Mouse (Mus musculus): ENCODE data around the gene Ccnb1ip1. TPM values are rescaled to one million over a fixed set of nuclear protein-coding genes. Genes with fewer than 3 reads are reported as not detected.

The Ccnb1ip1 gene
- polyA plus RNA-seq, 2 experiments, result not detected

GRCm38 (mm10) chr14:50744994-50745393 is 62.5 kb downstream of the Ccnb1ip1 start, which contains the start of gene Olfr749:
Gene Olfr749 (minus strand): TSS chr14:50745094.
- no peak within 1 kb of the TSS for H3K27ac ChIP-seq
- no peaks in the 10 kb centered on the region for H3K9me3 ChIP-seq (ENCODE audit: control insufficient read depth, low read length)
- H3K36me3 ChIP-seq (replicated peaks; ENCODE audit: control insufficient read depth, insufficient read depth, low read depth), result no peaks in the 10 kb centered on the region
- H3K4me1 ChIP-seq (replicated peaks; ENCODE audit: control insufficient read depth in 2 of 2, insufficient read depth in 2 of 2, low read length in 1 of 2), result no peaks in the 10 kb centered on the region
- no peaks in the 10 kb centered on the region for H3K27me3 ChIP-seq (ENCODE audit: control insufficient read depth, insufficient read depth, low read length)
- no peak within 1 kb of the TSS for H3K4me2 ChIP-seq (ENCODE audit: low read depth)
- TF ChIP-seq CTCF (IDR thresholded peaks at IDR 0.05; ENCODE audit: low read depth), result no peak
- no peak for TF ChIP-seq EP300 (IDR thresholded peaks at IDR 0.05; ENCODE audit: low read depth)
- no peak within 1 kb of the TSS for H3K9ac ChIP-seq (replicated peaks)
- DNase-seq (ENCODE audit: low read depth in 3 of 3, low spot score in 3 of 3) (no peak), ATAC-seq (ENCODE audit: insufficient read depth) (no peak)
- H3K4me3 ChIP-seq (ENCODE audit: insufficient read depth in 1 of 2, low read depth in 2 of 2, low read length in 2 of 2), result no peak within 1 kb of the TSS

GRCm38 (mm10) chr14:50741584-50741983 is 65.9 kb downstream of the Ccnb1ip1 start:
- Histone ChIP-seq H3K4me3 (ENCODE audit: insufficient read depth in 1 of 2, low read depth in 2 of 2, low read length in 2 of 2) (no peak overlapping the region), H3K9ac (replicated peaks) (no peak overlapping the region), H3K4me2 (ENCODE audit: low read depth) (no peak overlapping the region), H3K4me1 (replicated peaks; ENCODE audit: control insufficient read depth in 2 of 2, insufficient read depth in 2 of 2, low read length in 1 of 2) (no peaks in the 10 kb centered on the region), H3K27me3 (ENCODE audit: control insufficient read depth, insufficient read depth, low read length) (no peaks in the 10 kb centered on the region), H3K9me3 (ENCODE audit: control insufficient read depth, low read length) (no peaks in the 10 kb centered on the region), H3K27ac (no peak overlapping the region), H3K36me3 (replicated peaks; ENCODE audit: control insufficient read depth, insufficient read depth, low read depth) (no peaks in the 10 kb centered on the region)
- WGBS (ENCODE audit: insufficient replicate concordance), result 39% methylated on average over 2 of the region's 2 CpGs
- DNase-seq (ENCODE audit: low read depth in 3 of 3, low spot score in 3 of 3) (no peak), ATAC-seq (ENCODE audit: insufficient read depth) (no peak)
- no peak for TF ChIP-seq EP300 (IDR thresholded peaks at IDR 0.05; ENCODE audit: low read depth)
- no peak for TF ChIP-seq CTCF (IDR thresholded peaks at IDR 0.05; ENCODE audit: low read depth)

- Histone ChIP-seq H3K4me1 (replicated peaks; ENCODE audit: control insufficient read depth in 2 of 2, insufficient read depth in 2 of 2, low read length in 1 of 2) (no peaks in the 10 kb centered on the region), H3K27ac (no peak overlapping the region), H3K4me3 (ENCODE audit: insufficient read depth in 1 of 2, low read depth in 2 of 2, low read length in 2 of 2) (no peak overlapping the region), H3K4me2 (ENCODE audit: low read depth) (no peak overlapping the region), H3K27me3 (ENCODE audit: control insufficient read depth, insufficient read depth, low read length) (no peaks in the 10 kb centered on the region), H3K36me3 (replicated peaks; ENCODE audit: control insufficient read depth, insufficient read depth, low read depth) (no peaks in the 10 kb centered on the region), H3K9ac (replicated peaks) (no peak overlapping the region), H3K9me3 (ENCODE audit: control insufficient read depth, low read length) (no peaks in the 10 kb centered on the region)
- no peak for TF ChIP-seq EP300 (IDR thresholded peaks at IDR 0.05; ENCODE audit: low read depth)
- TF ChIP-seq CTCF (IDR thresholded peaks at IDR 0.05; ENCODE audit: low read depth), result no peak
- ATAC-seq (ENCODE audit: insufficient read depth) (no peak), DNase-seq (ENCODE audit: low read depth in 3 of 3, low spot score in 3 of 3) (no peak)
- 21% methylated on average over 2 of the region's 2 CpGs for WGBS (ENCODE audit: insufficient replicate concordance)
Observed at GRCm38 (mm10) chr14:50740334-50740733, 67.2 kb downstream of the Ccnb1ip1 start.

Other genes starting within 250 kb of the Ccnb1ip1 start
- not detected in 2 replicates for gene Olfr744, start 192.9 kb downstream of the Ccnb1ip1 start, polyA plus RNA-seq (2012; rRNA removed)
- not detected in 2 replicates for gene Olfr744, start 192.9 kb downstream of the Ccnb1ip1 start, polyA plus RNA-seq (2014; fragmentation: Nextera tagmentation; extraction: Ambion mirVana)
- not detected in 2 replicates for gene Olfr745, start 168.3 kb downstream of the Ccnb1ip1 start, polyA plus RNA-seq (2012; rRNA removed)
- not detected in 2 replicates for gene Olfr745, start 168.3 kb downstream of the Ccnb1ip1 start, polyA plus RNA-seq (2014; fragmentation: Nextera tagmentation; extraction: Ambion mirVana)
- not detected in 2 replicates for gene Olfr746, start 160.6 kb downstream of the Ccnb1ip1 start, polyA plus RNA-seq (2012; rRNA removed)
- gene Olfr746, start 160.6 kb downstream of the Ccnb1ip1 start, polyA plus RNA-seq (2014; fragmentation: Nextera tagmentation; extraction: Ambion mirVana), result not detected in 2 replicates
- not detected in 2 replicates for gene Olfr747, start 114.5 kb downstream of the Ccnb1ip1 start, polyA plus RNA-seq (2012; rRNA removed)
- gene Olfr747, start 114.5 kb downstream of the Ccnb1ip1 start, polyA plus RNA-seq (2014; fragmentation: Nextera tagmentation; extraction: Ambion mirVana), result not detected in 2 replicates
- gene Olfr748, start 100.4 kb downstream of the Ccnb1ip1 start, polyA plus RNA-seq (2012; rRNA removed), result not detected in 2 replicates
- gene Olfr748, start 100.4 kb downstream of the Ccnb1ip1 start, polyA plus RNA-seq (2014; fragmentation: Nextera tagmentation; extraction: Ambion mirVana), result not detected in 2 replicates
- not detected in 2 replicates for gene Olfr749, start 62.6 kb downstream of the Ccnb1ip1 start, polyA plus RNA-seq (2012; rRNA removed)
- not detected in 2 replicates for gene Olfr749, start 62.6 kb downstream of the Ccnb1ip1 start, polyA plus RNA-seq (2014; fragmentation: Nextera tagmentation; extraction: Ambion mirVana)
- 9.6 and 10.8 TPM in 2 replicates for gene Ttc5, start 22.2 kb downstream of the Ccnb1ip1 start, polyA plus RNA-seq (2012; rRNA removed)
- gene Ttc5, start 22.2 kb downstream of the Ccnb1ip1 start, polyA plus RNA-seq (2014; fragmentation: Nextera tagmentation; extraction: Ambion mirVana), result 18.0 and 19.8 TPM in 2 replicates
- gene Parp2, start 109 bp upstream of the Ccnb1ip1 start, polyA plus RNA-seq (2012; rRNA removed), result 20.6 and 32.9 TPM in 2 replicates
- 31.3 and 35.9 TPM in 2 replicates for gene Parp2, start 109 bp upstream of the Ccnb1ip1 start, polyA plus RNA-seq (2014; fragmentation: Nextera tagmentation; extraction: Ambion mirVana)
- 1.5 and 2.2 TPM in 2 replicates for gene Tep1, start 62.8 kb upstream of the Ccnb1ip1 start, polyA plus RNA-seq (2012; rRNA removed)
- gene Tep1, start 62.8 kb upstream of the Ccnb1ip1 start, polyA plus RNA-seq (2014; fragmentation: Nextera tagmentation; extraction: Ambion mirVana), result 3.0 and 4.1 TPM in 2 replicates
- 0.12 and 0.16 TPM in 2 replicates for gene Klhl33, start 89.8 kb upstream of the Ccnb1ip1 start, polyA plus RNA-seq (2012; rRNA removed)
- 0.08 and 0.15 TPM in 2 replicates for gene Klhl33, start 89.8 kb upstream of the Ccnb1ip1 start, polyA plus RNA-seq (2014; fragmentation: Nextera tagmentation; extraction: Ambion mirVana)
- gene Osgep, start 117.2 kb upstream of the Ccnb1ip1 start, polyA plus RNA-seq (2012; rRNA removed), result 19.9 and 34.5 TPM in 2 replicates
- 54.8 and 59.7 TPM in 2 replicates for gene Osgep, start 117.2 kb upstream of the Ccnb1ip1 start, polyA plus RNA-seq (2014; fragmentation: Nextera tagmentation; extraction: Ambion mirVana)
- 34.5 and 51.3 TPM in 2 replicates for gene Apex1, start 117.2 kb upstream of the Ccnb1ip1 start, polyA plus RNA-seq (2012; rRNA removed)
- gene Apex1, start 117.2 kb upstream of the Ccnb1ip1 start, polyA plus RNA-seq (2014; fragmentation: Nextera tagmentation; extraction: Ambion mirVana), result 85.7 and 90.8 TPM in 2 replicates
- 16.7 and 24.7 TPM in 2 replicates for gene Pip4p1, start 123.1 kb upstream of the Ccnb1ip1 start, polyA plus RNA-seq (2012; rRNA removed)
- gene Pip4p1, start 123.1 kb upstream of the Ccnb1ip1 start, polyA plus RNA-seq (2014; fragmentation: Nextera tagmentation; extraction: Ambion mirVana), result 16.9 and 18.7 TPM in 2 replicates
- 65.8 and 81.4 TPM in 2 replicates for gene Pnp, start 123.3 kb upstream of the Ccnb1ip1 start, polyA plus RNA-seq (2012; rRNA removed)
- gene Pnp, start 123.3 kb upstream of the Ccnb1ip1 start, polyA plus RNA-seq (2014; fragmentation: Nextera tagmentation; extraction: Ambion mirVana), result 87.0 and 91.4 TPM in 2 replicates
- 41.4 and 65.9 TPM in 2 replicates for gene Gm49342, start 136.8 kb upstream of the Ccnb1ip1 start, polyA plus RNA-seq (2012; rRNA removed)
- gene Gm49342, start 136.8 kb upstream of the Ccnb1ip1 start, polyA plus RNA-seq (2014; fragmentation: Nextera tagmentation; extraction: Ambion mirVana), result not detected in 2 replicates
- 6.5 and 9.8 TPM in 2 replicates for gene Pnp2, start 148.3 kb upstream of the Ccnb1ip1 start, polyA plus RNA-seq (2012; rRNA removed)
- gene Pnp2, start 148.3 kb upstream of the Ccnb1ip1 start, polyA plus RNA-seq (2014; fragmentation: Nextera tagmentation; extraction: Ambion mirVana), result 12.0 and 13.7 TPM in 2 replicates
- gene Rnase10, start 200.0 kb upstream of the Ccnb1ip1 start, polyA plus RNA-seq (2012; rRNA removed), result not detected in 2 replicates
- gene Rnase10, start 200.0 kb upstream of the Ccnb1ip1 start, polyA plus RNA-seq (2014; fragmentation: Nextera tagmentation; extraction: Ambion mirVana), result not detected in 2 replicates
- gene Rnase9, start 234.1 kb upstream of the Ccnb1ip1 start, polyA plus RNA-seq (2012; rRNA removed), result not detected in 2 replicates
- not detected in 2 replicates for gene Rnase9, start 234.1 kb upstream of the Ccnb1ip1 start, polyA plus RNA-seq (2014; fragmentation: Nextera tagmentation; extraction: Ambion mirVana)
- not detected in 2 replicates for gene Rnase11, start 242.4 kb upstream of the Ccnb1ip1 start, polyA plus RNA-seq (2012; rRNA removed)
- not detected in 2 replicates for gene Rnase11, start 242.4 kb upstream of the Ccnb1ip1 start, polyA plus RNA-seq (2014; fragmentation: Nextera tagmentation; extraction: Ambion mirVana)
- gene Rnase12, start 249.9 kb upstream of the Ccnb1ip1 start, polyA plus RNA-seq (2012; rRNA removed), result 0.69 and 0.95 TPM in 2 replicates
- 0.91 and 1.8 TPM in 2 replicates for gene Rnase12, start 249.9 kb upstream of the Ccnb1ip1 start, polyA plus RNA-seq (2014; fragmentation: Nextera tagmentation; extraction: Ambion mirVana)